Mouse (Mus musculus) midbrain, postnatal 0 days (tissue): ENCODE measurements around the gene Dok3. TPM values are rescaled to one million over a fixed set of nuclear protein-coding genes. Genes with fewer than 3 reads are reported as not detected.

Experiments used
- ATAC-seq: fragments of 200-750 bp; cut with Nextera tagmentation; 2 replicates; pipeline ENCODE4 v1.8.0; 2017; ENCODE audit warnings: moderate number of reproducible peaks, mild to moderate bottlenecking, moderate TSS enrichment, moderate library complexity; ENCODE audit not compliant: low FRiP score
- DNase-seq: peaks from one replicate; pipeline ENCODE4 v3.0.0-alpha.2; 2015; ENCODE audit warnings: low spot score
- H3K27ac ChIP-seq: fragments of 300-500 bp; sonication (generic); 2 replicates; pipeline ENCODE4 v1.5.1; 2014; ENCODE audit warnings: low read depth, mild to moderate bottlenecking, low read length, mixed read lengths
- H3K27me3 ChIP-seq: fragments of 300-500 bp; sonication (generic); 2 replicates; pipeline ENCODE4 v1.6.1; 2014; ENCODE audit warnings: low read length, control low read depth, mixed read lengths; ENCODE audit not compliant: insufficient read depth
- H3K36me3 ChIP-seq: fragments of 300-500 bp; sonication (generic); 2 replicates; pipeline ENCODE4 v1.6.1; 2014; ENCODE audit warnings: low read length, control low read depth, mixed read lengths; ENCODE audit not compliant: insufficient read depth
- H3K4me1 ChIP-seq: fragments of 300-500 bp; sonication (generic); 2 replicates; pipeline ENCODE4 v1.6.1; 2014; ENCODE audit warnings: mild to moderate bottlenecking, control low read depth, antibody characterized with exemption, low read length, mixed read lengths; ENCODE audit not compliant: insufficient read depth
- H3K4me2 ChIP-seq: fragments of 300-500 bp; sonication (generic); 2 replicates; pipeline ENCODE4 v1.6.1; 2014; ENCODE audit warnings: low read depth, mild to moderate bottlenecking, low read length, mixed read lengths; ENCODE audit not compliant: poor library complexity, severe bottlenecking
- H3K4me3 ChIP-seq: fragments of 300-500 bp; sonication (generic); 2 replicates; pipeline ENCODE4 v1.5.1; 2014; ENCODE audit warnings: low read depth, mild to moderate bottlenecking, low read length, moderate library complexity
- H3K9ac ChIP-seq: fragments of 300-500 bp; sonication (generic); replicated peaks from 2 replicates; pipeline ENCODE4 v1.6.1; 2014; ENCODE audit warnings: mild to moderate bottlenecking, low read length, moderate library complexity, mixed read lengths; ENCODE audit not compliant: poor library complexity, severe bottlenecking
- H3K9me3 ChIP-seq: fragments of 300-500 bp; sonication (generic); 2 replicates; pipeline ENCODE4 v1.6.1; 2016; ENCODE audit warnings: low read length, control low read depth
- CTCF ChIP-seq: IDR thresholded peaks from 2 replicates; pipeline ENCODE4 v1.5.1; 2016; ENCODE audit warnings: antibody characterized with exemption, mild to moderate bottlenecking
- WGBS: fragments of 180-500 bp; shearing (Covaris S2); extraction: QIAGEN DNeasy Blood & Tissue Kit; methylation state at CpG from one replicate; pipeline ENCODE4 v1.1.7; 2014; 5-methylcytosine and 5-hydroxymethylcytosine counted together
- microRNA-seq: library from miRNA; unstranded; fragments of <30 nt; microRNA quantifications from one replicate; pipeline ENCODE4, GENCODE M21; 2016; ENCODE audit warnings: borderline number of aligned reads
- polyA plus RNA-seq: library from polyadenylated mRNA; unstranded; fragments of >200 nt; fragmentation: Nextera tagmentation; extraction: Ambion mirVana; gene quantifications from 2 replicates; pipeline ENCODE4 v1.2.1, GENCODE M21; 2015
- total RNA-seq: library from RNA; depleted of rRNA; stranded (reverse); fragments of >200 nt; gene quantifications from 2 replicates; pipeline ENCODE4 v1.2.3, GENCODE M21; 2014; rRNA removed

The Dok3 gene
- total and polyA plus RNA-seq, 2 experiments from 2014 or later, result 1.4 to 3.0 TPM

DNA sequence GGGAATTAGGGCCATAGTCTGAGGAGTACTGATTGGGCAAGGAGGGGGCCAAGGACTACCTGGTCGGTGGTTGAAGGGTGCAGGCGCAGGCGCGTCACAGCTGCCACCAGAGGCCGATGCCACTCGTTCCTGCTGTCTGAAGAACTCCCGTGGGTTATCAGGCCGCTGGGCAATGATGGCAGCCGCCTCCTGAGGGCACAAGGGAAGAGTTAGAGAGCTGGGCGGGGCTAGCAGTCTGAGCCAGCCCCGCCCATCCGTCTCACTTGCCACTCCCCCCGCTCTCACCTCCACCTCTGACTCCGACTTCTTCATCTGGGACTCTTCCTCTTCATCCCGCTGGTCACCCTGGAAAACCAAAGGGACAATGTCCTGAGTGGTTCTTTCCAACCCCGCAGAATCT is 51.6 kb downstream of the Dok3 start:
- H3K36me3 ChIP-seq, result peaks cover 62% of the 10 kb centered on the region
- DNase-seq (no peak), ATAC-seq (no peak)
- H3K4me2 ChIP-seq, result no peak overlapping the region
- H3K9me3 ChIP-seq, result no peaks in the 10 kb centered on the region
- WGBS, result 73% methylated on average over 16 of the region's 16 CpGs
- H3K27ac ChIP-seq, result no peak overlapping the region
- H3K27me3 ChIP-seq, result no peaks in the 10 kb centered on the region
- no peak overlapping the region for H3K4me3 ChIP-seq
- H3K9ac ChIP-seq, result no peak overlapping the region
- TF ChIP-seq CTCF, result no peak
- peaks cover 3% of the 10 kb centered on the region; the same call in 1 of the 2 replicates for H3K4me1 ChIP-seq

DNA sequence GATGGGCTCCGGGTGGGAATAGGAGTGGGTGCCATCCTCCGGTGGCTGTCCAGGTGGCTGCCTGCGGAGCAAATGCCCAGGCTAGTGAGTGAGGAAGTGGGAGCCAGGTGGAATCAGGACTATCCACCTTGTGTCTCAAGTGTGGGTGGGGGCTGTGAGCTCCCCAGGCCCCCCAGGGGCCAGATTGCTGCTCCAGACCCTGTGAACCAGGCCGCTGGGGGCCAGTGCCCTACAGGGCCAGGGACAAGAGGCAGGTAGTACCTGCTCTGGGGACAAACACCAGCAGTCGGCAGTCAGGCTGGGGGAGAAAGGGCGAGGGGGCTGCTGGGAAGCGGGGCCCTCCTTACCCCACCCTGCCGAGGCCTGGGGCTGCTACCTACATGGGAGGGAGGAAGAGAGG is 52.8 kb downstream of the Dok3 start:
- TF ChIP-seq CTCF, result no peak
- Histone ChIP-seq H3K4me2 (no peak overlapping the region), H3K27me3 (no peaks in the 10 kb centered on the region), H3K36me3 (peaks cover 49% of the 10 kb centered on the region), H3K9ac (no peak overlapping the region), H3K9me3 (no peaks in the 10 kb centered on the region), H3K27ac (no peak overlapping the region), H3K4me1 (0 out of 2 replicates have a peak, but pooled peaks cover 3% of the 10 kb centered on the region), H3K4me3 (no peak overlapping the region)
- no peak for DNase-seq
- no peak for ATAC-seq
- WGBS, result 94% methylated on average over 7 of the region's 8 CpGs

DNA sequence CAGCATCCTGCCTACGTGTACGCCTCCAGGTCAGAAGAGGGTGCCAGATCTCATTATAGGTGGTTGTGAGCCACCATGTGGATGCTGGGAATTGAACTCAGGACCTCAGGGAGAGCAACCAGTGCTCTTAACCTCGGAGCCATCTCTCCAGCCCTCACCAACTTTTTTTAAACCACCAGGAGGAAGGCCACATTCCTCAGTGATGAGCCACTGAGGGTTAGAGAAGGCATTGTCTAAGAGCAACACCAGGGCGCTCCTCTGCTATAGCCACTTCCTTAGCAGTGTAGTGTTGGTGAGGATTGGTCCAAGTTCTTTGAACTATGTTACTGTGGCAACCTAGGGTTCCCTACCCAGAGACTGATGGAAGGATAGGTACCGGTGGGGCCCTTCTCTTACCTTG is 53.3 kb downstream of the Dok3 start:
- H3K9ac ChIP-seq, result no peak overlapping the region
- H3K4me1 ChIP-seq, result peaks cover 3% of the 10 kb centered on the region; the same call in 1 of the 2 replicates
- H3K27ac ChIP-seq, result no peak overlapping the region
- DNase-seq (no peak), ATAC-seq (no peak)
- H3K9me3 ChIP-seq, result no peaks in the 10 kb centered on the region
- peaks cover 44% of the 10 kb centered on the region for H3K36me3 ChIP-seq
- no peak overlapping the region for H3K4me2 ChIP-seq
- no peak overlapping the region for H3K4me3 ChIP-seq
- TF ChIP-seq CTCF, result no peak; the same call in 1 of the 2 replicates
- no peaks in the 10 kb centered on the region for H3K27me3 ChIP-seq
- 82% methylated on average over 5 of the region's 5 CpGs for WGBS

DNA sequence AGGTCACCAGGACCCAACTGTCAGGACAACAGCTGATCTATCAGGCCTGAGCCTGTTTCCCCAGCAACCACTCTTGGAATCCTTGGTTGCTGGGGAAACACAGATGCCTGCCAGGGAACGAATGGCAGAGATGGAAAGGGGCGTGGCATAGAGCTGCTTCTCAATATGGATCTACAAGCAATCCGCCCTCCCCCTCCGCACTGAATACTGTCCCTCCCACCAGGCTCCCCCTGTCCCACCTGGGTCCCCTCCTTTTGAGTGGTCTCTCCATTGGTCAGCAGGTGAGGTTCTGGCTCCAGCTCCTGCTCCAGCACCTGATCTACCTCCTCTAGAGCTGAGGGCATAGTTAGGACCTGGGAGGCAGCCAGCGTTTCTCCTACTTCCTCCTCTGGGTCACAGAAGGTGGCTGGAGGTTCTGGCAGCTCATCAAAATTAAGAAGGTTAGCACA is 54.5 kb downstream of the Dok3 start:
- H3K27ac ChIP-seq, result peak overlapping the region; percentile 69
- H3K9me3 ChIP-seq, result no peaks in the 10 kb centered on the region
- peaks cover 35% of the 10 kb centered on the region for H3K36me3 ChIP-seq
- ATAC-seq (0 out of 2 replicates have a peak, but pooled peaks have one; percentile 15), DNase-seq (peak; percentile 94)
- no peak for TF ChIP-seq CTCF
- 6% methylated on average over 5 of the region's 5 CpGs for WGBS
- H3K4me3 ChIP-seq, result no peak overlapping the region
- no peaks in the 10 kb centered on the region for H3K27me3 ChIP-seq
- H3K9ac ChIP-seq, result no peak overlapping the region; the same call in 1 of the 2 replicates
- H3K4me1 ChIP-seq, result peaks cover 5% of the 10 kb centered on the region; the same call in 1 of the 2 replicates
- no peak overlapping the region for H3K4me2 ChIP-seq

DNA sequence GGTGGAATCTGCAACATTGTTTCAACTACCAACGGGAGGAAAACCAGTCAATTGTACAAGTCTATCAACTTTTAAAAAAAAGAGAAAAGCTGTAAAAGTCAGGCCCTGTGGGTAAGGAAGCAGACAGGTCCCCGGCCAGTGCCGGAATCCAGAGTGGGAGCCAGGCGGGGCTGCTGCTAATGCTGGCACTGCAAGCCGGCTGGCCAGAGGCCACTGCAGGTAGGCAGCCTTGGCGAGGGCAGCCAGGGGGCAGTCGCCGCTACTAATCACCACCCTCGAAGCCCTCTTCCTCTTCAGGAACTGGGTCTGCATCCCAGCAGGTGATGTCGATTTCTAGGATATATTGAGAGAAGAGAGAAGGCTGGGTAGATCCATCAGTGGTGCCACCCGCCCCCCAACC is 55.1 kb downstream of the Dok3 start:
- Histone ChIP-seq H3K4me2 (no peak overlapping the region; the same call in 1 of the 2 replicates), H3K36me3 (peaks cover 29% of the 10 kb centered on the region)
- no peak for ATAC-seq

More for the DNA sequence above, 55.1 kb downstream of the Dok3 start:
- Histone ChIP-seq H3K9ac (no peak overlapping the region), H3K27ac (peak overlapping the region; percentile 91), H3K4me3 (no peak overlapping the region), H3K9me3 (no peaks in the 10 kb centered on the region), H3K4me1 (peaks cover 10% of the 10 kb centered on the region; the same call in 1 of the 2 replicates), H3K27me3 (no peaks in the 10 kb centered on the region)
- 50% methylated on average over 11 of the region's 11 CpGs for WGBS
- peak; percentile 41 for TF ChIP-seq CTCF
- DNase-seq, result no peak

Small RNA genes lying within 50 kb of the gene (microRNA-seq; reads per million reads assigned to microRNA genes)
- gene Mir6944 (38.9 reads per million, percentile 35 among the genes with 10 or more reads in this experiment), gene Mir6945 (4.7 reads per million, percentile 10 among the genes with 10 or more reads in this experiment)

Other genes with a start within 250 kb of the Dok3 start
- gene Prelid1, start 208.8 kb downstream of the Dok3 start, total RNA-seq, result 208 and 210 TPM in 2 replicates
- gene Prelid1, start 208.8 kb downstream of the Dok3 start, polyA plus RNA-seq, result 318 and 326 TPM in 2 replicates
- gene Rab24, start 207.3 kb downstream of the Dok3 start, total RNA-seq, result 70.0 and 88.1 TPM in 2 replicates
- gene Rab24, start 207.3 kb downstream of the Dok3 start, polyA plus RNA-seq, result 83.2 and 84.2 TPM in 2 replicates
- gene Mxd3, start 199.5 kb downstream of the Dok3 start, total RNA-seq, result 6.6 and 7.2 TPM in 2 replicates
- gene Mxd3, start 199.5 kb downstream of the Dok3 start, polyA plus RNA-seq, result 3.5 and 3.6 TPM in 2 replicates
- 55.7 and 55.9 TPM in 2 replicates for gene Lman2, start 166.5 kb downstream of the Dok3 start, total RNA-seq
- gene Lman2, start 166.5 kb downstream of the Dok3 start, polyA plus RNA-seq, result 32.8 and 35.0 TPM in 2 replicates
- gene Rgs14, start 159.6 kb downstream of the Dok3 start, total RNA-seq, result 0.44 and 1.1 TPM in 2 replicates
- 1.3 and 1.5 TPM in 2 replicates for gene Rgs14, start 159.6 kb downstream of the Dok3 start, polyA plus RNA-seq
- gene Slc34a1, start 131.1 kb downstream of the Dok3 start, total RNA-seq, result not detected in 2 replicates
- gene Slc34a1, start 131.1 kb downstream of the Dok3 start, polyA plus RNA-seq, result 0.04 TPM in 1 of 2 replicates, not detected in the other
- gene Pfn3, start 114.1 kb downstream of the Dok3 start, total RNA-seq, result 0.71 TPM in 1 of 2 replicates, not detected in the other
- 1.5 and 1.6 TPM in 2 replicates for gene Pfn3, start 114.1 kb downstream of the Dok3 start, polyA plus RNA-seq
- not detected in 2 replicates for gene F12, start 102.5 kb downstream of the Dok3 start, total RNA-seq
- 0.43 and 0.49 TPM in 2 replicates for gene F12, start 102.5 kb downstream of the Dok3 start, polyA plus RNA-seq
- gene Grk6, start 84.2 kb downstream of the Dok3 start, total RNA-seq, result 70.4 and 71.9 TPM in 2 replicates
- 35.5 and 35.8 TPM in 2 replicates for gene Grk6, start 84.2 kb downstream of the Dok3 start, polyA plus RNA-seq
- gene Prr7, start 65.0 kb downstream of the Dok3 start, total RNA-seq, result 101 and 131 TPM in 2 replicates
- gene Prr7, start 65.0 kb downstream of the Dok3 start, polyA plus RNA-seq, result 6.6 and 8.1 TPM in 2 replicates
- 498 and 510 TPM in 2 replicates for gene Dbn1, start 41.2 kb downstream of the Dok3 start, total RNA-seq
- gene Dbn1, start 41.2 kb downstream of the Dok3 start, polyA plus RNA-seq, result 482 and 484 TPM in 2 replicates
- 32.3 and 41.3 TPM in 2 replicates for gene Pdlim7, start 15.6 kb downstream of the Dok3 start, total RNA-seq
- 153 and 171 TPM in 2 replicates for gene Pdlim7, start 15.6 kb downstream of the Dok3 start, polyA plus RNA-seq
- 51.9 and 58.9 TPM in 2 replicates for gene Ddx41, start 7.4 kb upstream of the Dok3 start, total RNA-seq
- gene Ddx41, start 7.4 kb upstream of the Dok3 start, polyA plus RNA-seq, result 45.4 and 49.1 TPM in 2 replicates
- 73.9 and 90.6 TPM in 2 replicates for gene Fam193b, start 41.8 kb upstream of the Dok3 start, total RNA-seq
- gene Fam193b, start 41.8 kb upstream of the Dok3 start, polyA plus RNA-seq, result 42.7 and 43.5 TPM in 2 replicates
- 57.6 and 62.5 TPM in 2 replicates for gene Tmed9, start 44.4 kb upstream of the Dok3 start, total RNA-seq
- 101 and 102 TPM in 2 replicates for gene Tmed9, start 44.4 kb upstream of the Dok3 start, polyA plus RNA-seq
- 62.6 and 67.7 TPM in 2 replicates for gene B4galt7, start 70.6 kb upstream of the Dok3 start, total RNA-seq
- 50.1 and 55.1 TPM in 2 replicates for gene B4galt7, start 70.6 kb upstream of the Dok3 start, polyA plus RNA-seq
- 90.6 and 101 TPM in 2 replicates for gene Caml, start 93.7 kb upstream of the Dok3 start, total RNA-seq
- gene Caml, start 93.7 kb upstream of the Dok3 start, polyA plus RNA-seq, result 113 and 114 TPM in 2 replicates
- gene Ddx46, start 105.7 kb upstream of the Dok3 start, total RNA-seq, result 22.3 and 29.8 TPM in 2 replicates
- 20.4 and 21.9 TPM in 2 replicates for gene Ddx46, start 105.7 kb upstream of the Dok3 start, polyA plus RNA-seq
- 164 and 177 TPM in 2 replicates for gene B230219D22Rik, start 163.8 kb upstream of the Dok3 start, total RNA-seq
- 58.4 and 62.8 TPM in 2 replicates for gene B230219D22Rik, start 163.8 kb upstream of the Dok3 start, polyA plus RNA-seq
- 93.4 and 108 TPM in 2 replicates for gene Txndc15, start 185.4 kb upstream of the Dok3 start, total RNA-seq
- gene Txndc15, start 185.4 kb upstream of the Dok3 start, polyA plus RNA-seq, result 137 and 142 TPM in 2 replicates
- 7.2 and 8.6 TPM in 2 replicates for gene Pcbd2, start 198.1 kb upstream of the Dok3 start, total RNA-seq
- 28.2 and 30.6 TPM in 2 replicates for gene Pcbd2, start 198.1 kb upstream of the Dok3 start, polyA plus RNA-seq